Mouse (Mus musculus): Measurements from ENCODE around the gene Smc2. TPM values are rescaled to one million over a fixed set of nuclear protein-coding genes. Genes with fewer than 3 reads are reported as not detected.
A peak's percentile ranks its signal among the peaks of the same experiment; 100 is the strongest.
"Not testable (repeated sequence)": the region's sequence is repeated elsewhere in the genome, so short reads cannot be mapped to it uniquely, and the experiment has no call there.

Gene Smc2
- 1.1 and 2.5 TPM in 2 replicates for polyA plus RNA-seq (2012; rRNA removed)

- DNase-seq (ENCODE audit: low read depth) = peak; percentile 41
These were observed at the start of gene Smc2 for GRCm38 (mm10) chr4:52438886-52439664. Gene Smc2 (plus strand): TSS chr4:52439243.

GRCm38 (mm10) chr4:52411587-52411986, 27.5 kb upstream of the Smc2 start:
- no peak for DNase-seq (ENCODE audit: low read depth)

- DNase-seq (ENCODE audit: low read depth) = no peak
These were observed 15.4 kb upstream of the Smc2 start for GRCm38 (mm10) chr4:52423653-52424052.

GRCm38 (mm10) chr4:52429310-52430198, 9.5 kb upstream of the Smc2 start:
- no peak for DNase-seq (ENCODE audit: low read depth)

- DNase-seq (ENCODE audit: low read depth) = peak; percentile 47
These were observed 3.5 kb upstream of the Smc2 start for GRCm38 (mm10) chr4:52435551-52435950.

- DNase-seq (ENCODE audit: low read depth) = no peak
These were observed 615 bp upstream of the Smc2 start for GRCm38 (mm10) chr4:52438371-52438885.

- DNase-seq (ENCODE audit: low read depth) = no peak
These were observed 20.7 kb downstream of the Smc2 start for GRCm38 (mm10) chr4:52459726-52460125.

GRCm38 (mm10) chr4:52461321-52461720, 22.3 kb downstream of the Smc2 start:
- no peak for DNase-seq (ENCODE audit: low read depth)

- no peak for DNase-seq (ENCODE audit: low read depth)
These were observed 34.4 kb downstream of the Smc2 start for GRCm38 (mm10) chr4:52473431-52473830.

GRCm38 (mm10) chr4:52487486-52487885, 48.4 kb downstream of the Smc2 start:
- no peak for DNase-seq (ENCODE audit: low read depth)

- DNase-seq (ENCODE audit: low read depth) = not testable (repeated sequence)
These were observed 58.1 kb downstream of the Smc2 start, which contains the start of gene Vma21-ps for GRCm38 (mm10) chr4:52497144-52497543. Gene Vma21-ps (minus strand): TSS chr4:52497244.

- no peak for DNase-seq (ENCODE audit: low read depth)
These were observed 78.5 kb downstream of the Smc2 start for GRCm38 (mm10) chr4:52517580-52517979.

GRCm38 (mm10) chr4:52519301-52519700, 80.3 kb downstream of the Smc2 start:
- no peak for DNase-seq (ENCODE audit: low read depth)

GRCm38 (mm10) chr4:52526464-52526863, 87.4 kb downstream of the Smc2 start:
- no peak for DNase-seq (ENCODE audit: low read depth)

GRCm38 (mm10) chr4:52530636-52531035, 91.6 kb downstream of the Smc2 start:
- DNase-seq (ENCODE audit: low read depth) = no peak

Other genes starting within 250 kb of the Smc2 start
- 1.9 TPM in 1 of 2 replicates, not detected in the other for gene Vma21-ps, start 58.0 kb downstream of the Smc2 start, polyA plus RNA-seq (2012; rRNA removed)
- 0.18 TPM in 1 of 2 replicates, not detected in the other for gene Toporsl, start 157.0 kb downstream of the Smc2 start, polyA plus RNA-seq (2012; rRNA removed)

Measured in gonadal fat pad, adult 2 months (tissue).